Mouse (Mus musculus): ENCODE results near the gene Pla1a. TPM values are rescaled to one million over a fixed set of nuclear protein-coding genes. Genes with fewer than 3 reads are reported as not detected.

The Pla1a gene
- polyA plus RNA-seq, 1 experiment from 2014 or later: 61.5 TPM

DNA sequence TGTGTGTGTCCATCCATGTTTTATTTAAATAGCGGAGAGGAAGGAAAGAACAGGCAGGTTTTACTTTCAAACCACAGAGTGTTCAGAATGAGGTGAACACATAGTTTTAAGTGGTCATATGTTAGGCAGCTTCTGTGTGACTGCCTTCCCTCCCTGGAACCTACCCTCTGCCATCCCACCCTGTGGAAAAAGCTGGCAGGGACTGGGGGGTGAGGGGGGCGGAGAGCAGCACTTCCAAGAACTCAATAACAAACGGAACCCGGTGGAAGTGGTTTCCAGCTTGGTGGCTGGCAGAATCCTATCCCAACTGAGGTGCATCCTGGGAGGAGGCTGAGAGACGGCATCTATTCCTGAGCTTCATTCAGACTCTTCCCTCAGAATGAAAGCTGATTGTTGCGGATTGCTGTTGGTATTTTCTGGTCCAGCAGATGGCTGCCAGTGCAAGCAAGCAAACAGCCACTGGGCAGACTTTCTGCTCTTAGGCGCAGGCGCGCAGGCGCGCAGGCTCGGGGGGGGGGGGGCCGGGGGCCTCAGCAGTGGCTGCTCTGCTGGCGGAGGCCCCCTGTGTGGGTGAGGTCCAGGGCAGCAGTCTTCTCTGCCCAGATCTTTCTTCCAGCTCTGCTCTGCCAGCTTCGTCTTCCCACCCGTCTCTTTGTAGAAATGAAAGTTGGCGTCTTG, 56.6 kb downstream of the Pla1a start:
- in situ Hi-C loops (cut with MboI; ENCODE audit: low pct_unique_long_range_greater_than_20kb): no loop called here
- DNase-seq (ENCODE audit: low read depth, low spot score): no peak
- ChIA-PET CTCF (interaction anchor here (0.6 to 1.0 kb wide), 2 partner anchors 100 to 130 kb away, joined by 3 read pairs; no protein-coding TSS in a partner anchor), POLR2A (no interaction called here)
- no peak for ATAC-seq
- no peak for TF ChIP-seq CTCF (IDR thresholded peaks at IDR 0.05)
- H3K27me3 ChIP-seq: no peaks in the 10 kb centered on the region

DNA sequence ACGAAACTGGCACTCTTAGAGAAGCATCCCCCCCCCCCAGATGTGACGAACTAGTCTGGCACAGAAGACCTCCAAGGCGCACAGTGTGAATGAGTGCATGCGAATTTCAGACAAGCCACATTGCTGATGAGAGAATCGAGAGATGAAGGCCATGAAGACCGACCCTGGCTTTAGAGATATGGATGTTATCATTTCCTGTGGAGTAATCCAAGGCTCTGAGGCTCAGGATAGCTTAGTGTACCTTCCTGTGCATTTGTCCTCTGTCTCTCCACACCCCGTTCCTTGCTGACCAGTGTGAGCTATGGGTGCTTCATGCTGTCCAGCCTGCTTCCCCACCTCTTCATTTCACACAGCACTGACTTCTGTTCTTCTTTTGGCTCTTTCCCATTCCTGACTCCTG, 57.8 kb downstream of the Pla1a start:
- no peaks in the 10 kb centered on the region for H3K27me3 ChIP-seq
- ATAC-seq (no peak), DNase-seq (ENCODE audit: low read depth, low spot score) (no peak)
- TF ChIP-seq CTCF (IDR thresholded peaks at IDR 0.05): no peak
- in situ Hi-C loops (cut with MboI; ENCODE audit: low pct_unique_long_range_greater_than_20kb): no loop called here
- ChIA-PET CTCF (no interaction called here), POLR2A (no interaction called here)

DNA sequence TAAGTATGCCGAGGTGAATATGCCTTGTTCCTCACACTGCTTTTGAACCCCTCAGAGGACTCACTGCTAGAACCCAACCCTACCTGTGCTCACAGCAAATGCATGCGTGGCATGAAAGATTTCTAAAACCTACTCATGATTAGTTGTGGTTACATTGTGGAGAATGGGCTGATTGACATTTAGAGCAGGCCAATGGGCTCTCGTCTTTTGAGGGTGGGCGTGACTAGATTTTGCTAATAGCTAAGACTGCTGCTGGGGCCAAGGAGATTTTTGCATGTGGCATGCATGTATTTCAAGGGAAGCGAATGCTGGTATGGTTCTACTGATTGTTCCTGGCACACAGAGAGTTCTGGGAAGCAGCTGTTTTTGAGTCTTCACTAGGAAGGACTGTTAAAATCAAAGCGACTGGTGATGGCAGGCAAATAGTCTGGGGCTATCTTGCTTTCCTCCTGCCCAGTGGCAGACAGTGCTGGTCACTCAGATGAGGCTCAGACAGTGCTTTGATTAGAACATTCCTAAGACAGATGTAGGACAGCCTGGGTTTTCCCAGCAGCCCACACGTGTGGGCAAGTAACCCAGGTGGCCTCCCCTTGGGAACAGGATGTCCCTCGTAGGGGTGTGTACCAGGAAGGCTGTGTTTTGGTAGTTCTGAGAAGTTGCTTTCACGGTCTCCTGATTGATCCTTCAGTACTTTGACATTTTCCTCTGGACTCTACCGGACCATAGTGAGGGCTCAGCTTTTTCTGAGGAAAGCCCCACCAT, 58.4 kb downstream of the Pla1a start:
- no peaks in the 10 kb centered on the region for H3K27me3 ChIP-seq
- no peak for TF ChIP-seq CTCF (IDR thresholded peaks at IDR 0.05)
- ChIA-PET CTCF (no interaction called here), POLR2A (no interaction called here)
- DNase-seq (ENCODE audit: low read depth, low spot score): no peak
- no peak for ATAC-seq
- in situ Hi-C loops (cut with MboI; ENCODE audit: low pct_unique_long_range_greater_than_20kb): no loop called here

DNA sequence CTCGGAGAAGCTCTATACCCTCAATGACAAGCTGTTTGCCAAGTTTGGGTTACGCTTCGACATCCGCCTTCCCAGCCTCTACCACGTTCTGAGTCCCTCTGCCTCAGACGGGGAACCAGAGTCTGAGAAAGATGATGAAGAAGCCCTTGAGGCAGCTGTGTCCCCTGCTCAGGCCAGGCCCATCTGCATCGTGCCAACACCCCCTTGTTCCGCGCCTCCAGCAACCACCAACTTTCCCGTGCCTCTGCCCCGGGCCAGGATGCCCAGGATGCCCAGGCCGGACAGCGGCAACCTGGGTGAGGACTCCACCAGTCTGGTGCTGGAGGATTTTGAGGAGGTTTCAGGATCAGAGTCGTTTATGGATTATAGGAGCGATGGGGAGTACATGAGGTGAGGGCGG, 59.0 kb downstream of the Pla1a start:
- TF ChIP-seq CTCF (IDR thresholded peaks at IDR 0.05): no peak
- ChIA-PET POLR2A (no interaction called here), CTCF (interaction anchor here (1.4 kb wide), 1 partner anchor 21 kb away, joined by 3 read pairs; no protein-coding TSS in a partner anchor)
- in situ Hi-C loops (cut with MboI; ENCODE audit: low pct_unique_long_range_greater_than_20kb): no loop called here
- H3K27me3 ChIP-seq: no peaks in the 10 kb centered on the region
- no peak for DNase-seq (ENCODE audit: low read depth, low spot score)
- no peak for ATAC-seq

DNA sequence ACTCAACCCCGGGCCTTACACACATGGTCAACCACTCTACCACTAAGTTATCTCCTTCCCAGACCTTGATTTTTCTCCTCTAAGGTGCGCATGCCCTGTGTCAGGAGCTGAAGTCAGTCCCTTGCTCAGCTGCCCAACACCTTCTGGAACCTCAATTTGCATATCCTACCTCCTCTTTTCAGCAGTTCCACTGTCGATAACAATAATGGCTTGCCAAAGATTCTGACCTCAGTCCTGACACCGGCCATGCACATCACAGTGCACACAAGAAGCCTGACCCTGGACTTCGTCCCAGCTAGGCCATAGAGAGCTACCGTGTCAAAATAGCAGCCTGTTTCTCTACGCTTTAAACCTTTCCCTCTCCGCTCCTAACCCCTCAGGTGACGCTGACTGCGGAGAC, 59.5 kb downstream of the Pla1a start:
- no peak for ATAC-seq
- H3K27me3 ChIP-seq: no peaks in the 10 kb centered on the region
- ChIA-PET POLR2A (no interaction called here), CTCF (interaction anchor here (1.4 kb wide), 1 partner anchor 21 kb away, joined by 3 read pairs; no protein-coding TSS in a partner anchor)
- TF ChIP-seq CTCF (IDR thresholded peaks at IDR 0.05): no peak
- in situ Hi-C loops (cut with MboI; ENCODE audit: low pct_unique_long_range_greater_than_20kb): no loop called here
- DNase-seq (ENCODE audit: low read depth, low spot score): no peak

DNA sequence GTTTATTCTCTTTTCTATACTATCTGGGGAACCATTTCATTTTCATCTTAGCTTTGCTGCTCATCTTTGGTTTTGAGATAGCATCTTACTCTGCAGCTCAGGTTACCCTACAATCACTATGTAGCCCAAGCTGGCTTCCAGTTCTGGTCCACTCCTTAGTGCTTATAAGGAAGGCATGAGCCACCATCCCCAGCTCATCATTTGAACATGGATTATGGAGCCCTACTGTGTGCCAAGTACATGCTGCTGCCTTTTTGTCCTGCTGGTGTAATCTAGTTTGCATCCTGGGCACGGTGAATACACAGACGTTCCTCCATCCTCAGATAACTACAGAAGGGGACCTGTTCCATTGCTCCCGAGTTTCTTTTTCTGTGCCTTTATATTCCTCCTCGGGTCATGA, 60.1 kb downstream of the Pla1a start:
- ChIA-PET CTCF (interaction anchor here (1.3 to 1.4 kb wide), 2 partner anchors 16 to 22 kb away, joined by 3 read pairs; no protein-coding TSS in a partner anchor), POLR2A (no interaction called here)
- no peak for DNase-seq (ENCODE audit: low read depth, low spot score)
- no peak for TF ChIP-seq CTCF (IDR thresholded peaks at IDR 0.05)
- in situ Hi-C loops (cut with MboI; ENCODE audit: low pct_unique_long_range_greater_than_20kb): no loop called here
- no peak for ATAC-seq
- H3K27me3 ChIP-seq: no peaks in the 10 kb centered on the region

DNA sequence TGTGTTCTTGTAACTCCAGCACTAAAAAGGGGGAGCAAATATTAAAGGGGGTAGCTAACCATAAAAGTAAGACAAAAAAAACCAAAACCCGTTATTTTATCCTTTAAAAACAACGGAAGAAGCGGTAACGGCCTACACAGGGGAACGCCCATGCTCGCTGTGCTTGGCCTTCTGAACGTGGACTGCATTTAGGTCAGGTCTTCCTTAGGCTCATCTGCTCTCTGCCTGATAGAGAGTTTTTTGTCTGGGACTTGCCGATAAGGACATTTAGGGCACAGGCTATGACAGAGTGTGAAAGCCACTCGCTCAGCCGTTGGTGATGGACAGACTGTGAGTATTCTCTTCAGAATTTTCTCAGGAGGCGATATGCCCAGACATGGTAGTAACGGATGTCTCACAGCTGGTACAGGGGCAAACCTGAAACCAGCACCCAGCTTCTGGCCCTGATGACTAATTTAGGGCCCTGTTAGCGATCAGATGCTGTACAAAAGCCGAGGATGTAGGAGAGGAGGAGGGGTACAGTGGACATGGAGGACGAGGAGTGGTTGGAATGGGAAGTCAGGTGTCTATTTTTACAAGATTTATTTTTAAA, 61.1 kb downstream of the Pla1a start:
- ATAC-seq: no peak
- no peak for TF ChIP-seq CTCF (IDR thresholded peaks at IDR 0.05)
- CTCF ChIA-PET: interaction anchor here (1.3 kb wide), 1 partner anchor 15 kb away, joined by 3 read pairs; no protein-coding TSS in a partner anchor
- DNase-seq (ENCODE audit: low read depth, low spot score): no peak
- POLR2A ChIA-PET: interaction anchor here (0.6 kb wide), 1 partner anchor 15 kb away, joined by 3 read pairs; no protein-coding TSS in a partner anchor
- in situ Hi-C loops (cut with MboI; ENCODE audit: low pct_unique_long_range_greater_than_20kb): no loop called here
- H3K27me3 ChIP-seq: no peaks in the 10 kb centered on the region

DNA sequence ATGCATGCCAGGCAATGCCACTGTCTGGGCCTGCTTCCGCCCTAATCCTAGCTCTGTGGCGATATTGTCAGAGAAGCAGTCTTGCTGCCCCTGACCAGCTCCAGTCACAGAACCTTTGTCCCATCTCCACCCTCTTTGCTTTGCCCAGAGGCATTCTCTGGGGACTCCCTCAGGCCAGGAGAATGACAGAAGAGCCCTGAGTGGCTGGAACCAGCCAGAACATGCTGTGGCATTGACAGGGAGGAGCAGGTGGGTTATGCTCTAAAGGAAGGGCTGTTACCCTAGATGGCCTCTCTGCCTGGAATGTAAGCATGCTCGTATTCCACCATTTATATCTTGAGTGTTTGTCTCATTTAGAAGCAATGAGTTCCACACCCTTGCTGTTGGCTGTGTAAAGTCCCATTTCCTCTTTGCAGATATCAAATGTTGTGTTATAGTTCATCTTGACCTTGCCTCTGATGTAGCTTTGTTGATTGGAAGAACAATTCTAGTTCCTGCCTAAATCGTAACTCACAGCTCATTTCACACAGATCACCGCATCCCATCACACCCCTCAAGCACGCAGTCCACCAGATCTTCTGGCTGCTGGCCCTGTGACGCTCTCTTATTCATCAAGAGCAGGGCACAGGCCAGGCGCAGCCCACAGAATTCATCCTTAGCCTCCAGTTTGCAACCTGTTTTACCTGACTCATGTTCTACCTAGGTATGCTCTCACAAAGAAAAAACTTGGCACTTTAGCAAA, 62.1 kb downstream of the Pla1a start:
- DNase-seq (ENCODE audit: low read depth, low spot score): no peak
- H3K27me3 ChIP-seq: no peaks in the 10 kb centered on the region
- ChIA-PET POLR2A (interaction anchor here (0.6 kb wide), 1 partner anchor 14 kb away, joined by 3 read pairs; no protein-coding TSS in a partner anchor), CTCF (no interaction called here)
- in situ Hi-C loops (cut with MboI; ENCODE audit: low pct_unique_long_range_greater_than_20kb): no loop called here
- no peak for TF ChIP-seq CTCF (IDR thresholded peaks at IDR 0.05)
- no peak for ATAC-seq

DNA sequence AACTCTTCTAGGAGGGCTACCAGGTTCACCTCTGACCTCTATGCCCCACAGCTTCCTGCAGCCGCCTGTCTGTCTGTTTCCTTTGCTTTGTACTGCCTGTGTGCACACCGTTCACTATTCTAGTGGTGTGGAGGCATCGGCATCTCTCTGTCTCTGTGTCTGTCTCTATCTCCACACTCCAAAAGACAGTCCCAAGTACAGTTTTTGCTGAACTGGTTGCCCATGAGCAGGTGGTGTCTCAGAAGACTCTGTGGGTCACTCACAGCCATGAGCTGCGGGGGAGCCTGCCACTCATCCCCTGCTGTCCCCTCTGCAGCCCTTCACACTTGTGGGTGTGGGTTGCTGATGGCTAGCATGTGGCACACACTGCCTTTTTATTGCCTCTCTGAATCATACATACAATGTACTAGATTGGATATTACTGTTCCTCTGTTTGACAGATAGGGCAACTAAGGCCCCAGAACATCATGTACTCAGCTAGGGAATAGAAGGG, 62.9 kb downstream of the Pla1a start:
- ChIA-PET POLR2A (no interaction called here), CTCF (no interaction called here)
- H3K27me3 ChIP-seq: no peaks in the 10 kb centered on the region
- in situ Hi-C loops (cut with MboI; ENCODE audit: low pct_unique_long_range_greater_than_20kb): no loop called here
- ATAC-seq (no peak), DNase-seq (ENCODE audit: low read depth, low spot score) (no peak)
- TF ChIP-seq CTCF (IDR thresholded peaks at IDR 0.05): no peak

DNA sequence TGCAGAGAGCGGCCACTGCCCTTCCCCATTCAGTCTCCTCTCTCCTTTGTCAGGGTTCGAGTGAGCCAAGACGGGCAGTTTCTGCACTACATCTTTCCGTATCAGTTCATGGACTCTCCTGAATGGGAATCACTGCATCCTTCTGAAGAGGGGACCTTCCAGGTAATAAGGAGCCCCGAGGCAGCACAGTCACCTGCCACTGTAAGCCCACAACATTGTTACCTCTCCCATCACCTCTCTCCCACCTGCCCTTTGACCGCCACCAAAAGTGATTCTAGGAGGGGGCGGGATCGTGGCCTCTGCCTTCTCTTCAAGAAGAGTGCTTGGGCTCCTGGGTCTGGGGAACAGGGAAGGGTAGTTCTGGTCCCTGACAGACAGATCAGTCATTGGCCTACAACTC, 63.5 kb downstream of the Pla1a start:
- H3K27me3 ChIP-seq: no peaks in the 10 kb centered on the region
- ATAC-seq (no peak), DNase-seq (ENCODE audit: low read depth, low spot score) (no peak)
- in situ Hi-C loops (cut with MboI; ENCODE audit: low pct_unique_long_range_greater_than_20kb): no loop called here
- no peak for TF ChIP-seq CTCF (IDR thresholded peaks at IDR 0.05)
- ChIA-PET POLR2A (no interaction called here), CTCF (no interaction called here)

Measured in Patski (cell line).